ENCODE assay signal across 1 mouse cellular context in genomic region chr6:115542341-115542740, GRCm38 (mm10).
TF ChIP-seq lines count a peak whose summit lies in the region.

No protein-coding gene starts in this region.

TF ChIP-seq in CH12.LX, 34 proteins besides CTCF, POLR2A, EP300 and RAD21:
- TF ChIP-seq KAT2A (IDR thresholded peaks at IDR 0.05; ENCODE audit: insufficient replicate concordance, low read length) (no peak), ZNF384 (IDR thresholded peaks at IDR 0.05; ENCODE audit: low read depth, low read length) (peak; percentile 76), BHLHE40 (IDR thresholded peaks at IDR 0.05; ENCODE audit: low read depth, low read length) (peak; percentile 62), POLR2AphosphoS2 (IDR thresholded peaks at IDR 0.05; ENCODE audit: low read depth, low read length) (no peak)
